Mouse (Mus musculus): ENCODE measurements at regions not wholly inside any gene's neighbourhood (a gene's known extent, or its start where the extent isn't known, plus 50 kb on each side); places are given as distances from the start of the nearest gene placed in this dataset.

GRCm38 (mm10) chr2:45850018-45850605 lies 732.9 kb upstream of the Zeb2 start:
- Histone ChIP-seq H3K9me3 (ENCODE audit: control insufficient read depth, low read length) (no peaks in the 10 kb centered on the region), H3K27me3 (ENCODE audit: control insufficient read depth, insufficient read depth, low read length) (no peaks in the 10 kb centered on the region), H3K36me3 (ENCODE audit: control insufficient read depth, insufficient read depth, low read length) (no peaks in the 10 kb centered on the region), H3K4me1 (ENCODE audit: control insufficient read depth, insufficient read depth, low read length) (no peaks in the 10 kb centered on the region), H3K9ac (ENCODE audit: low read length) (no peak overlapping the region), H3K4me3 (ENCODE audit: low read depth, low read length) (no peak overlapping the region), H3K4me2 (no peak overlapping the region), H3K27ac (ENCODE audit: low read depth, low read length) (no peak overlapping the region)
- DNase-seq (ENCODE audit: low spot score, missing footprints) (peak; percentile 17), ATAC-seq (ENCODE audit: low FRiP score) (no peak)
- WGBS, result 96% methylated on average over 6 of the region's 6 CpGs

GRCm38 (mm10) chr2:45840389-45840788 lies 723.2 kb upstream of the Zeb2 start:
- Histone ChIP-seq H3K9me3 (ENCODE audit: control insufficient read depth, low read length) (no peaks in the 10 kb centered on the region), H3K9ac (ENCODE audit: low read length) (no peak overlapping the region), H3K27me3 (ENCODE audit: control insufficient read depth, insufficient read depth, low read length) (no peaks in the 10 kb centered on the region), H3K27ac (ENCODE audit: low read depth, low read length) (no peak overlapping the region), H3K4me3 (ENCODE audit: low read depth, low read length) (no peak overlapping the region), H3K4me2 (no peak overlapping the region), H3K36me3 (ENCODE audit: control insufficient read depth, insufficient read depth, low read length) (no peaks in the 10 kb centered on the region), H3K4me1 (ENCODE audit: control insufficient read depth, insufficient read depth, low read length) (no peaks in the 10 kb centered on the region)
- ATAC-seq (ENCODE audit: low FRiP score) (no peak), DNase-seq (ENCODE audit: low spot score, missing footprints) (peak; percentile 69)

- ATAC-seq (ENCODE audit: low FRiP score) (no peak), DNase-seq (ENCODE audit: low spot score, missing footprints) (peak; percentile 47)
- Histone ChIP-seq H3K4me2 (no peak overlapping the region), H3K27me3 (ENCODE audit: control insufficient read depth, insufficient read depth, low read length) (no peaks in the 10 kb centered on the region), H3K9ac (ENCODE audit: low read length) (no peak overlapping the region), H3K9me3 (ENCODE audit: control insufficient read depth, low read length) (no peaks in the 10 kb centered on the region), H3K27ac (ENCODE audit: low read depth, low read length) (no peak overlapping the region), H3K36me3 (ENCODE audit: control insufficient read depth, insufficient read depth, low read length) (no peaks in the 10 kb centered on the region), H3K4me1 (ENCODE audit: control insufficient read depth, insufficient read depth, low read length) (no peaks in the 10 kb centered on the region), H3K4me3 (ENCODE audit: low read depth, low read length) (no peak overlapping the region)
- 90% methylated on average over 6 of the region's 6 CpGs for WGBS
Measured at GRCm38 (mm10) chr2:45836546-45837221, 719.5 kb upstream of the Zeb2 start.

GRCm38 (mm10) chr2:45817945-45818719 lies 700.9 kb upstream of the Zeb2 start:
- Histone ChIP-seq H3K27ac (ENCODE audit: low read depth, low read length) (no peak overlapping the region), H3K4me1 (ENCODE audit: control insufficient read depth, insufficient read depth, low read length) (no peaks in the 10 kb centered on the region), H3K4me3 (ENCODE audit: low read depth, low read length) (no peak overlapping the region), H3K36me3 (ENCODE audit: control insufficient read depth, insufficient read depth, low read length) (no peaks in the 10 kb centered on the region), H3K27me3 (ENCODE audit: control insufficient read depth, insufficient read depth, low read length) (no peaks in the 10 kb centered on the region), H3K9ac (ENCODE audit: low read length) (no peak overlapping the region), H3K9me3 (ENCODE audit: control insufficient read depth, low read length) (no peaks in the 10 kb centered on the region), H3K4me2 (no peak overlapping the region)
- no peak for DNase-seq (ENCODE audit: low spot score, missing footprints)
- ATAC-seq (ENCODE audit: low FRiP score), result no peak
- WGBS, result 86% methylated on average over 8 of the region's 8 CpGs

GRCm38 (mm10) chr2:45814741-45815140 lies 697.5 kb upstream of the Zeb2 start:
- ATAC-seq (ENCODE audit: low FRiP score) (no peak), DNase-seq (ENCODE audit: low spot score, missing footprints) (no peak)
- Histone ChIP-seq H3K9ac (ENCODE audit: low read length) (no peak overlapping the region), H3K4me3 (ENCODE audit: low read depth, low read length) (no peak overlapping the region), H3K9me3 (ENCODE audit: control insufficient read depth, low read length) (no peaks in the 10 kb centered on the region), H3K27me3 (ENCODE audit: control insufficient read depth, insufficient read depth, low read length) (no peaks in the 10 kb centered on the region), H3K4me1 (ENCODE audit: control insufficient read depth, insufficient read depth, low read length) (no peaks in the 10 kb centered on the region), H3K36me3 (ENCODE audit: control insufficient read depth, insufficient read depth, low read length) (no peaks in the 10 kb centered on the region), H3K27ac (ENCODE audit: low read depth, low read length) (no peak overlapping the region), H3K4me2 (no peak overlapping the region)
- 91% methylated on average over 4 of the region's 4 CpGs for WGBS

- H3K4me2 ChIP-seq, result no peak overlapping the region
- no peaks in the 10 kb centered on the region for H3K4me1 ChIP-seq (ENCODE audit: control insufficient read depth, insufficient read depth, low read length)
- H3K27ac ChIP-seq (ENCODE audit: low read depth, low read length), result no peak overlapping the region
- H3K9me3 ChIP-seq (ENCODE audit: control insufficient read depth, low read length), result no peaks in the 10 kb centered on the region
- H3K36me3 ChIP-seq (ENCODE audit: control insufficient read depth, insufficient read depth, low read length), result no peaks in the 10 kb centered on the region
- ATAC-seq (ENCODE audit: low FRiP score) (no peak), DNase-seq (ENCODE audit: low spot score, missing footprints) (no peak)
- H3K9ac ChIP-seq (ENCODE audit: low read length), result no peak overlapping the region
- H3K4me3 ChIP-seq (ENCODE audit: low read depth, low read length), result no peak overlapping the region
- 74% methylated on average over 2 of the region's 2 CpGs for WGBS
- no peaks in the 10 kb centered on the region for H3K27me3 ChIP-seq (ENCODE audit: control insufficient read depth, insufficient read depth, low read length)
Measured at GRCm38 (mm10) chr2:45805329-45805728, 688.1 kb upstream of the Zeb2 start.

- no peak for ATAC-seq (ENCODE audit: low FRiP score)
- H3K4me1 ChIP-seq (ENCODE audit: control insufficient read depth, insufficient read depth, low read length), result no peaks in the 10 kb centered on the region
- H3K9me3 ChIP-seq (ENCODE audit: control insufficient read depth, low read length), result no peaks in the 10 kb centered on the region
- no peaks in the 10 kb centered on the region for H3K36me3 ChIP-seq (ENCODE audit: control insufficient read depth, insufficient read depth, low read length)
- H3K9ac ChIP-seq (ENCODE audit: low read length), result no peak overlapping the region
- H3K4me3 ChIP-seq (ENCODE audit: low read depth, low read length), result no peak overlapping the region
- no peaks in the 10 kb centered on the region for H3K27me3 ChIP-seq (ENCODE audit: control insufficient read depth, insufficient read depth, low read length)
- H3K27ac ChIP-seq (ENCODE audit: low read depth, low read length), result no peak overlapping the region
- 90% methylated on average over 2 of the region's 2 CpGs for WGBS
- DNase-seq (ENCODE audit: low spot score, missing footprints), result no peak
- no peak overlapping the region for H3K4me2 ChIP-seq
Measured at GRCm38 (mm10) chr2:45800131-45800530, 682.9 kb upstream of the Zeb2 start.

GRCm38 (mm10) chr2:45793561-45793960 lies 676.4 kb upstream of the Zeb2 start:
- H3K27me3 ChIP-seq (ENCODE audit: control insufficient read depth, insufficient read depth, low read length), result no peaks in the 10 kb centered on the region
- peaks cover 2% of the 10 kb centered on the region; the same call in 1 of the 2 replicates for H3K4me1 ChIP-seq (ENCODE audit: control insufficient read depth, insufficient read depth, low read length)
- 78% methylated on average over 3 of the region's 3 CpGs for WGBS
- no peaks in the 10 kb centered on the region for H3K36me3 ChIP-seq (ENCODE audit: control insufficient read depth, insufficient read depth, low read length)
- no peak overlapping the region for H3K27ac ChIP-seq (ENCODE audit: low read depth, low read length)
- no peak overlapping the region for H3K4me2 ChIP-seq
- no peak for ATAC-seq (ENCODE audit: low FRiP score)
- H3K4me3 ChIP-seq (ENCODE audit: low read depth, low read length), result no peak overlapping the region
- H3K9ac ChIP-seq (ENCODE audit: low read length), result no peak overlapping the region
- no peaks in the 10 kb centered on the region for H3K9me3 ChIP-seq (ENCODE audit: control insufficient read depth, low read length)
- DNase-seq (ENCODE audit: low spot score, missing footprints), result no peak

GRCm38 (mm10) chr2:45789739-45790138 lies 672.5 kb upstream of the Zeb2 start:
- H3K9me3 ChIP-seq (ENCODE audit: control insufficient read depth, low read length), result no peaks in the 10 kb centered on the region
- no peaks in the 10 kb centered on the region for H3K36me3 ChIP-seq (ENCODE audit: control insufficient read depth, insufficient read depth, low read length)
- ATAC-seq (ENCODE audit: low FRiP score), result peak; percentile 70
- no peak overlapping the region for H3K4me2 ChIP-seq
- H3K4me1 ChIP-seq (ENCODE audit: control insufficient read depth, insufficient read depth, low read length), result peaks cover 2% of the 10 kb centered on the region; the same call in 1 of the 2 replicates
- H3K4me3 ChIP-seq (ENCODE audit: low read depth, low read length), result no peak overlapping the region
- DNase-seq (ENCODE audit: low spot score, missing footprints), result no peak
- H3K27me3 ChIP-seq (ENCODE audit: control insufficient read depth, insufficient read depth, low read length), result no peaks in the 10 kb centered on the region
- WGBS, result 19% methylated on average over 4 of the region's 4 CpGs
- H3K27ac ChIP-seq (ENCODE audit: low read depth, low read length), result no peak overlapping the region
- H3K9ac ChIP-seq (ENCODE audit: low read length), result no peak overlapping the region
